Mouse (Mus musculus) lung, postnatal 4 days (tissue): ENCODE results near the gene Gm21083.
"Not testable (repeated sequence)": the region's sequence is repeated elsewhere in the genome, so short reads cannot be mapped to it uniquely, and the experiment has no call there.

Experiments used
- DNase-seq, 2 experiments: peaks; one replicate each; pipeline ENCODE4 v3.0.0; 2021

Gm21083 gene

DNA sequence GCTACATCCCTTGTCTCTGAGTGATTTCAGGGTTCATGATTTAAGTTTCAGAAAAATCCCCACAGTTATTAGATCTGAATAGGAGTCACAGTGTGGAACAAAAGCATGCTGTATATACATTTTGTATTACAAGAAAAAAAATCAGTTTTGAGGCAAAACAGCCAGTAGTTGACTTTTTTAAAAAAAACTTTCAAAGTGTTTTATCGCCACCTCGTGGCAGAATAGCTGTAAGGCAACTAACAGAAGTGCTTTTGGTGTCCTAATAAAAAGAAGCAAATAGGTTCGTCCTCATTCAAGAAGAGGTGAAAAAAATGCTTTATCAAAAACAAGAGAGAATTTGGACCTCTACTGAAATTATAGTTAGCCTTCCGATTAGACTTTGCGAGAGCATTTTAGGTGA lies 52.9 kb downstream of the Gm21083 start:
- not testable (repeated sequence) for DNase-seq
